Mouse (Mus musculus) myocyte (in vitro differentiated cells): ENCODE results near the gene Topbp1.

Source experiments
- CEBPB ChIP-seq: IDR thresholded peaks from 2 replicates; pipeline ENCODE4 v1.6.1; 2011; ENCODE audit warnings: mild to moderate bottlenecking, moderate library complexity; ENCODE audit not compliant: poor library complexity, insufficient read depth, severe bottlenecking
- E2F4 ChIP-seq: IDR thresholded peaks from one replicate; pipeline ENCODE4 v1.6.1; 2011; ENCODE audit warnings: mild to moderate bottlenecking, control low read depth, moderate library complexity; ENCODE audit not compliant: insufficient read depth
- MAX ChIP-seq: IDR thresholded peaks from one replicate; pipeline ENCODE4 v1.6.1; 2011; ENCODE audit warnings: low read depth, mild to moderate bottlenecking, control low read depth
- MYOG ChIP-seq, 3 experiments: IDR thresholded peaks; one replicate each; pipeline ENCODE4 v1.6.1; 2011; ENCODE audit warnings: control low read depth in 2 of 3, low read depth in 2 of 3, mild to moderate bottlenecking in 2 of 3; ENCODE audit not compliant: insufficient read length in 2 of 3, control insufficient read depth in 1 of 3, insufficient read depth in 1 of 3
- POLR2A ChIP-seq: IDR thresholded peaks from one replicate; pipeline ENCODE4 v1.6.1; 2011; ENCODE audit warnings: low read depth, mild to moderate bottlenecking, control low read depth, moderate library complexity; ENCODE audit not compliant: insufficient read length
- POLR2AphosphoS2 ChIP-seq: IDR thresholded peaks from one replicate; pipeline ENCODE4 v1.6.1; 2011; ENCODE audit warnings: low read depth, control low read depth; ENCODE audit not compliant: insufficient read length
- TCF12 ChIP-seq: IDR thresholded peaks from one replicate; pipeline ENCODE4 v1.6.1; 2011; ENCODE audit warnings: mild to moderate bottlenecking, control low read depth; ENCODE audit not compliant: poor library complexity, insufficient read depth, severe bottlenecking
- USF1 ChIP-seq: IDR thresholded peaks from one replicate; pipeline ENCODE4 v1.6.1; 2011; ENCODE audit warnings: low read depth, mild to moderate bottlenecking, control low read depth, moderate library complexity

DNA sequence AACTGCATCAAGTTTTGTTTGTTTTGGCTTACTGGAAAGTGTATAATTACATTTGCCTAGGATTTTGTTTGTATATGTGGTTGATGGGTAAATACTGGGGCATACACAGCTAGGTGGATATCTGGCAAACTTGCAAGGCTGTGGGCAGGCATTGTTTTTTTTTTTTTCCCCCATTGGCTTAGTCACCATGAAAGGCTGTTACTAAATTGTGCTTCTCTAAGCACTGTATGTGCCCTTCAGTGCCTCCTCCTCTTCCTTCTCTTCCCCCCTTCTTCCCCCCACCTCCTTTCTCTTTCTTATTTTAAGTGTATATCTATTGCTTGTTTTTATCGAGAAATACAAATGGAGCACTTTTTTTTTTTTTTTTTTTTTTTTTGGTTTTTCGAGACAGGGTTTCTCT is 19.7 kb downstream of the Topbp1 start:
- TF ChIP-seq MAX (no peak), POLR2A (no peak), USF1 (no peak), TCF12 (no peak), E2F4 (no peak), MYOG (IDR thresholded peaks at IDR 0.05; ENCODE audit: control insufficient read depth in 1 of 3, insufficient read depth in 1 of 3, insufficient read length in 2 of 3, low read depth in 2 of 3) (no peak), CEBPB (no peak), POLR2AphosphoS2 (no peak)
